ENCODE assay signal across 22 mouse cellular contexts in the genomic region with DNA sequence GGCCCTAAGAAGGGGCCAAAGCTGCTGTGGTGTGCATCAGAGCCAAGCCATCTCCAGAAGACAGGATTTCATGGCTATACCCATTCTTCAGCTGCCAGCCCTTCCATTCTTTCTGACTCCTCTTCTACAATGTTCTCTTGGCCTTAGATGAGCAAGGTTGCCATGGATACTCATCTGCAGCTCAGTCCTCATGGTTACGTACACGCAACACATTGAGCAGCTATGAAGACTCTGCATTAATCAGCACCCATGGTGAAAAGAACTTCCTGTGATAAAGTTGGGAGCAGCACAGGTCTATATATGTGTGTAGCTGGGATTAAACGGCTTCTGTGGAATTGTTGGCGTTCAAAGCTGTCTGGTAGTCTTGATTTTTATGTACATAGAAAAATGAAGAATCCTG. TPM values are rescaled to one million over a fixed set of nuclear protein-coding genes. Genes with fewer than 3 reads are reported as not detected.
"Had no signal": no experiment of that assay in that cellular context is flagged by ENCODE, and none has a peak within 500 bp of the region (broad histone marks: within the 10 kb centered on the region; RNA-seq: fewer than 3 reads in every experiment).

No protein-coding gene starts in this region.

- H3K9ac ChIP-seq: liver, postnatal 0 days; lung, embryonic 15.5 days; midbrain, embryonic 13.5 days; midbrain, embryonic 15.5 days; neural tube, embryonic 12.5 days; stomach, embryonic 15.5 days had no signal

- H3K4me3 ChIP-seq: lung, embryonic 15.5 days; megakaryocyte, embryonic 14.5 days; midbrain, embryonic 13.5 days; midbrain, embryonic 15.5 days; neural tube, embryonic 12.5 days; stomach, embryonic 15.5 days had no signal

- DNase-seq: liver, postnatal 0 days; lung, adult 2 months; lung, postnatal 14 days; lung, postnatal 36 days; right cerebral cortex, postnatal 14 days; thymus, adult 18-20 months; thymus, postnatal 14 days; thymus, postnatal 36 days had no signal

- H3K27me3 ChIP-seq: lung, embryonic 15.5 days; megakaryocyte, embryonic 14.5 days; midbrain, embryonic 13.5 days; midbrain, embryonic 15.5 days; neural tube, embryonic 12.5 days; stomach, embryonic 15.5 days had no signal

- H3K36me3 ChIP-seq: lung, embryonic 15.5 days; midbrain, embryonic 13.5 days; midbrain, embryonic 15.5 days; neural tube, embryonic 12.5 days; stomach, embryonic 15.5 days had no signal

- ATAC-seq: liver, postnatal 0 days; lung, postnatal 0 days; midbrain, embryonic 13.5 days; midbrain, embryonic 15.5 days had no signal

- H3K27ac ChIP-seq: lung, embryonic 15.5 days; macrophage; midbrain, embryonic 13.5 days; midbrain, embryonic 15.5 days; neural tube, embryonic 12.5 days; stomach, embryonic 15.5 days; stomach, postnatal 0 days had no signal

- H3K4me1 ChIP-seq: lung, embryonic 15.5 days; megakaryocyte, embryonic 14.5 days; midbrain, embryonic 13.5 days; midbrain, embryonic 15.5 days; neural tube, embryonic 12.5 days; stomach, embryonic 15.5 days had no signal

- H3K9me3 ChIP-seq: lung, embryonic 15.5 days; megakaryocyte, embryonic 14.5 days; midbrain, embryonic 13.5 days; midbrain, embryonic 15.5 days; neural tube, embryonic 12.5 days; stomach, embryonic 15.5 days had no signal

- H3K4me2 ChIP-seq: lung, embryonic 15.5 days; midbrain, embryonic 11.5 days; midbrain, embryonic 13.5 days; midbrain, embryonic 15.5 days; neural tube, embryonic 12.5 days; stomach, embryonic 15.5 days had no signal

RNA-seq across cellular contexts. Expression of a gene that starts 24.3 kb away (rescaled TPM):
- total RNA-seq: megakaryocyte progenitor cell, adult 5-6 weeks; monocyte, adult 5-6 weeks had no signal
- polyA plus RNA-seq: liver, postnatal 0 days; lung, adult 2 months; lung, postnatal 0 days; macrophage; spleen, adult 2 months; stomach, embryonic 15.5 days; stomach, postnatal 0 days; thymus, postnatal 0 days had no signal
